Comparison of ENCODE assay signal across 21 mouse cellular contexts in the genomic region with DNA sequence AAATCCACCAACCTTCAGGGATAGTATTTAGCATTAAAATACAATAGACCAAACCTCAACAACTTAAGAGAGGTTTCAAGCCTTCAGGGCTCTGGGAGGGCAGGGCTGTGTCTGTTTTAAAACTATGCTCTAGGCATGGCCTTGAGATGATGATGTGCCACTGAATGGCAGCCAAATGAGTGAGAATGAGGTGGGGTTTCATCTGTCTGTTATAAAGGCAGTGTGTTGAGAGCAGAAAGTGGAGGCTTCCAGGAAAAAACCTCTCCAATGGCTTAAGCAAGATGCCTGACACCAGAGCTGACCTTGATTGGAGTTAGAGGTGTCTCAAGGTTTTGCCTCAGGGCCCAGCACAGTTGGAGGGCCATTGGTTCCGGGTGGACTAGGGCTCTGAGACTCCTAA.
DNase-seq lines count a peak whose midpoint lies in the region; ATAC-seq and TF ChIP-seq lines count a peak whose summit lies in the region.
"Had no signal": no experiment of that assay in that cellular context is flagged by ENCODE, and none has a peak within 500 bp of the region (broad histone marks: within the 10 kb centered on the region; RNA-seq: fewer than 3 reads in every experiment).

No protein-coding gene starts in this region.

- H3K27ac ChIP-seq in forebrain, embryonic 10.5 days: 0 out of 2 replicates have a peak overlapping the region, but pooled peaks have one; percentile 12
- H3K27ac ChIP-seq in forebrain, embryonic 14.5 days (ENCODE audit: low read depth, low read length): no peak overlapping the region
- 0 out of 2 replicates have a peak overlapping the region, but pooled peaks have one; percentile 30 for H3K27ac ChIP-seq in limb, embryonic 14.5 days (replicated peaks; ENCODE audit: low read depth, low read length)
- H3K27ac ChIP-seq in limb, embryonic 10.5 days: no peak overlapping the region
- H3K27ac ChIP-seq: embryonic facial prominence, embryonic 15.5 days; forebrain, embryonic 12.5 days; heart, embryonic 13.5 days; hindbrain, embryonic 12.5 days; hindbrain, postnatal 0 days had no signal

- no peaks in the 10 kb centered on the region for H3K27me3 ChIP-seq in forebrain, embryonic 10.5 days (ENCODE audit: poor library complexity, severe bottlenecking)
- no peaks in the 10 kb centered on the region for H3K27me3 ChIP-seq in forebrain, embryonic 14.5 days (replicated peaks; ENCODE audit: control insufficient read depth, insufficient read depth, low read length)
- no peaks in the 10 kb centered on the region for H3K27me3 ChIP-seq in limb, embryonic 14.5 days (ENCODE audit: control insufficient read depth, insufficient read depth, low read length)
- no peaks in the 10 kb centered on the region for H3K27me3 ChIP-seq in limb, embryonic 10.5 days (ENCODE audit: low read depth, poor library complexity, severe bottlenecking)
- H3K27me3 ChIP-seq: embryonic facial prominence, embryonic 15.5 days; heart, embryonic 13.5 days; hindbrain, embryonic 12.5 days had no signal

- 75% methylated on average over 1 of the region's 1 CpGs for WGBS in forebrain, embryonic 10.5 days
- 80% methylated on average over 1 of the region's 1 CpGs for WGBS in forebrain, embryonic 14.5 days
- WGBS in limb, embryonic 14.5 days: 48% methylated on average over 1 of the region's 1 CpGs
- WGBS in limb, embryonic 10.5 days: 71% methylated on average over 1 of the region's 1 CpGs

- peak; percentile 11 to 58 for DNase-seq in adrenal gland, adult (ENCODE audit: inconsistent age in 2 of 2, low spot score in 1 of 2)
- DNase-seq in adrenal gland, postnatal 25 days: no peak
- DNase-seq in forebrain, embryonic 10.5 days (ENCODE audit: extremely low spot score, low spot score): no peak
- DNase-seq in forebrain, embryonic 14.5 days (ENCODE audit: low spot score): no peak
- no peak for DNase-seq in limb, embryonic 14.5 days (ENCODE audit: low spot score)
- no peak for DNase-seq in limb, embryonic 10.5 days (ENCODE audit: low spot score)
- peak; percentile 30 for DNase-seq in NIH3T3 (ENCODE audit: low read depth)
- DNase-seq: cerebellum, adult 8-10 months; cerebellum, postnatal 14 days; embryo, embryonic 11 days; gastrocnemius, postnatal 36 days; heart, postnatal 4 days; kidney, adult 11 months; kidney, adult 9 months had no signal

- H3K9ac ChIP-seq in forebrain, embryonic 14.5 days (ENCODE audit: low read length): no peak overlapping the region
- no peak overlapping the region for H3K9ac ChIP-seq in limb, embryonic 14.5 days (ENCODE audit: low read depth, low read length, severe bottlenecking)
- H3K9ac ChIP-seq: embryonic facial prominence, embryonic 15.5 days; forebrain, embryonic 12.5 days; heart, embryonic 13.5 days; hindbrain, embryonic 12.5 days had no signal

- no peaks in the 10 kb centered on the region for H3K9me3 ChIP-seq in forebrain, embryonic 10.5 days
- no peaks in the 10 kb centered on the region for H3K9me3 ChIP-seq in forebrain, embryonic 14.5 days (replicated peaks; ENCODE audit: control insufficient read depth, low read length)
- H3K9me3 ChIP-seq in limb, embryonic 14.5 days (ENCODE audit: control insufficient read depth, low read length): no peaks in the 10 kb centered on the region
- H3K9me3 ChIP-seq in limb, embryonic 10.5 days (replicated peaks): no peaks in the 10 kb centered on the region
- H3K9me3 ChIP-seq: embryonic facial prominence, embryonic 15.5 days; forebrain, embryonic 12.5 days; heart, embryonic 13.5 days; hindbrain, embryonic 12.5 days had no signal

- H3K4me3 ChIP-seq in forebrain, embryonic 10.5 days: no peak overlapping the region
- no peak overlapping the region for H3K4me3 ChIP-seq in forebrain, embryonic 14.5 days (ENCODE audit: low read depth, low read length)
- H3K4me3 ChIP-seq in limb, embryonic 14.5 days (replicated peaks; ENCODE audit: low read length): no peak overlapping the region
- no peak overlapping the region for H3K4me3 ChIP-seq in limb, embryonic 10.5 days
- H3K4me3 ChIP-seq: embryonic facial prominence, embryonic 15.5 days; erythroblast, embryonic 14.5 days; forebrain, embryonic 12.5 days; heart, embryonic 13.5 days; hindbrain, embryonic 12.5 days had no signal

- H3K4me2 ChIP-seq in forebrain, embryonic 14.5 days (ENCODE audit: low read length): no peak overlapping the region
- H3K4me2 ChIP-seq in limb, embryonic 14.5 days (replicated peaks; ENCODE audit: low read depth, low read length, severe bottlenecking): no peak overlapping the region
- H3K4me2 ChIP-seq: embryonic facial prominence, embryonic 15.5 days; forebrain, embryonic 12.5 days; heart, embryonic 13.5 days; hindbrain, embryonic 12.5 days had no signal

- no peaks in the 10 kb centered on the region for H3K36me3 ChIP-seq in forebrain, embryonic 10.5 days (replicated peaks)
- H3K36me3 ChIP-seq in forebrain, embryonic 14.5 days (ENCODE audit: control insufficient read depth, insufficient read depth, low read length): no peaks in the 10 kb centered on the region
- H3K36me3 ChIP-seq in limb, embryonic 14.5 days (ENCODE audit: control insufficient read depth, insufficient read depth, low read length): no peaks in the 10 kb centered on the region
- no peaks in the 10 kb centered on the region for H3K36me3 ChIP-seq in limb, embryonic 10.5 days
- H3K36me3 ChIP-seq: embryonic facial prominence, embryonic 15.5 days; forebrain, embryonic 12.5 days; heart, embryonic 13.5 days; hindbrain, embryonic 12.5 days had no signal

- no peak for TF ChIP-seq POLR2A in limb, embryonic 14.5 days (IDR thresholded peaks at IDR 0.05; ENCODE audit: borderline replicate concordance, extremely low read depth, insufficient read depth, insufficient read length)

- no peak for ATAC-seq in forebrain, embryonic 14.5 days
- ATAC-seq in limb, embryonic 14.5 days (ENCODE audit: low FRiP score, low read depth): no peak
- ATAC-seq in granulocyte monocyte progenitor cell, adult 5-6 weeks (replicated peaks; ENCODE audit: poor library complexity, severe bottlenecking): no peak

- peaks cover 12% of the 10 kb centered on the region; the same call in 1 of the 2 replicates for H3K4me1 ChIP-seq in forebrain, embryonic 10.5 days
- no peaks in the 10 kb centered on the region for H3K4me1 ChIP-seq in forebrain, embryonic 14.5 days (ENCODE audit: control insufficient read depth, insufficient read depth, low read length)
- H3K4me1 ChIP-seq in limb, embryonic 14.5 days (ENCODE audit: control insufficient read depth, insufficient read depth, low read length): no peaks in the 10 kb centered on the region
- H3K4me1 ChIP-seq in limb, embryonic 10.5 days: peaks cover 19% of the 10 kb centered on the region
- H3K4me1 ChIP-seq: forebrain, embryonic 12.5 days; hindbrain, embryonic 12.5 days had no signal

Comparison
In these comparisons a context has a peak if more than half of its experiments do, and no peak if none do; other contexts are left out.
1. DNase-seq: peak in adrenal gland, adult (2 of 2) and NIH3T3 (single experiment); none in adrenal gland, postnatal 25 days (single experiment), forebrain, embryonic 10.5 days (single experiment), forebrain, embryonic 14.5 days (single experiment), limb, embryonic 14.5 days (single experiment) and limb, embryonic 10.5 days (single experiment).
2. H3K27ac ChIP-seq: peak in forebrain, embryonic 10.5 days (single experiment) and limb, embryonic 14.5 days (single experiment); none in forebrain, embryonic 14.5 days (single experiment) and limb, embryonic 10.5 days (single experiment).